Mouse (Mus musculus) heart, embryonic 11.5 days (tissue): Measurements from ENCODE around the gene Pdzrn3. TPM values are rescaled to one million over a fixed set of nuclear protein-coding genes. Genes with fewer than 3 reads are reported as not detected.

Experiments used
- ATAC-seq: fragments of 200-750 bp; cut with Nextera tagmentation; replicated peaks from 2 replicates; pipeline ENCODE4 v1.8.0; 2017; ENCODE audit warnings: moderate library complexity; ENCODE audit not compliant: insufficient number of reproducible peaks, low FRiP score, low TSS enrichment
- H3K27ac ChIP-seq: fragments of 300-500 bp; sonication (generic); 2 replicates; pipeline ENCODE4 v1.5.1; 2014; ENCODE audit warnings: mild to moderate bottlenecking, low read depth, low read length
- H3K27me3 ChIP-seq: fragments of 300-500 bp; sonication (generic); 2 replicates; pipeline ENCODE4 v1.6.1; 2014; ENCODE audit warnings: mild to moderate bottlenecking, low read length, mixed read lengths; ENCODE audit not compliant: control insufficient read depth, insufficient read depth
- H3K36me3 ChIP-seq: fragments of 300-500 bp; sonication (generic); 2 replicates; pipeline ENCODE4 v1.6.1; 2014; ENCODE audit warnings: mild to moderate bottlenecking, low read length, moderate library complexity, mixed read lengths; ENCODE audit not compliant: control insufficient read depth, insufficient read depth
- H3K4me1 ChIP-seq: fragments of 300-500 bp; sonication (generic); 2 replicates; pipeline ENCODE4 v1.6.1; 2014; ENCODE audit warnings: low read length; ENCODE audit not compliant: control insufficient read depth, insufficient read depth
- H3K4me2 ChIP-seq: fragments of 300-500 bp; sonication (generic); 2 replicates; pipeline ENCODE4 v1.6.1; 2014; ENCODE audit warnings: mild to moderate bottlenecking, moderate library complexity
- H3K4me3 ChIP-seq: fragments of 300-500 bp; sonication (generic); 2 replicates; pipeline ENCODE4 v1.5.1; 2014; ENCODE audit warnings: low read depth, low read length
- H3K9ac ChIP-seq: fragments of 300-500 bp; sonication (generic); 2 replicates; pipeline ENCODE4 v1.6.1; 2014; ENCODE audit warnings: mild to moderate bottlenecking, low read depth, low read length, moderate library complexity
- H3K9me3 ChIP-seq: fragments of 300-500 bp; sonication (generic); replicated peaks from 2 replicates; pipeline ENCODE4 v1.6.1; 2016; ENCODE audit warnings: low read length; ENCODE audit not compliant: control insufficient read depth
- WGBS: fragments of 180-500 bp; shearing (Covaris S2); extraction: QIAGEN DNeasy Blood & Tissue Kit; methylation state at CpG from one replicate; pipeline ENCODE4 v1.1.7; 2014; ENCODE audit not compliant: insufficient replicate concordance; 5-methylcytosine and 5-hydroxymethylcytosine counted together
- polyA plus RNA-seq: library from polyadenylated mRNA; unstranded; fragments of >200 nt; fragmentation: Nextera tagmentation; extraction: Ambion mirVana; gene quantifications from 2 replicates; pipeline ENCODE4 v1.2.1, GENCODE M21; 2014

Gene Pdzrn3
- polyA plus RNA-seq, 1 experiment from 2014 or later, result 10.5 TPM

DNA sequence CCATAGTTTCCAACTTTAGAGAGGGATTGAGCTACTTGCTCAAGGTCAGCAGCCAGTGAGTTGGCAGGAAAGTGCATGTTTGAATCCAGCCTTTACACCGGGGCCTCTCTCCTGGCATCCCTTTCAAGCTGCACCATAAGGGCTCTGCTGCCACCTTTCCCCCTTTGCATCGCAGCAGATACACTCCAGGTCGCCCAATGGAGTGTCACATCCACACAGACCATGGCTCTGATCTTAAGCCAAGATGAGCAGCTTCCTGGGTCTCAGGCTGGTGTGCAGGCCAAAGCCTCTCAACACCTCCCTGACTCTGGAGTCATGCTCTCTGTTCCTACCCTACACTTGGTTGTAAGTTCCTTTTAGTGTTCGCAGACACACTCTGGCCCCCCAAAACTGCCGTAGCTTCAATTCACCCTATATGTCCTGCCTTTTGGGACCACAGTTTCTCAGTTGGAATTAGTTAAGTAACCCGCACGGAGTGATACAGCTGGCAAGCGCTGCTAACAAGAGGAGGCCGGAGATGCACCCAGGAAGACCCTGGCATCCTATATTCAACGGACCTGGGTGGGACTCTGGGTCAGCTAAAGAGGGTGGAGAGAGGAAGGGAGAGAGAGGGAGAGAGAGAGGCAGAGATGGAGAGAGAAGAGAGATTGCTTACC, 1.1 kb downstream of the Pdzrn3 start:
- peak overlapping the region; percentile 84 for H3K9ac ChIP-seq
- ATAC-seq, result no peak
- H3K27ac ChIP-seq, result peak overlapping the region; percentile 92
- peak overlapping the region; percentile 73 for H3K4me3 ChIP-seq
- peaks cover 22% of the 10 kb centered on the region for H3K4me1 ChIP-seq
- H3K36me3 ChIP-seq, result 0 out of 2 replicates have a peak, but pooled peaks cover 4% of the 10 kb centered on the region
- no peaks in the 10 kb centered on the region for H3K9me3 ChIP-seq
- no peaks in the 10 kb centered on the region for H3K27me3 ChIP-seq
- 4% methylated on average over 10 of the region's 10 CpGs for WGBS
- H3K4me2 ChIP-seq, result peak overlapping the region; percentile 94

DNA sequence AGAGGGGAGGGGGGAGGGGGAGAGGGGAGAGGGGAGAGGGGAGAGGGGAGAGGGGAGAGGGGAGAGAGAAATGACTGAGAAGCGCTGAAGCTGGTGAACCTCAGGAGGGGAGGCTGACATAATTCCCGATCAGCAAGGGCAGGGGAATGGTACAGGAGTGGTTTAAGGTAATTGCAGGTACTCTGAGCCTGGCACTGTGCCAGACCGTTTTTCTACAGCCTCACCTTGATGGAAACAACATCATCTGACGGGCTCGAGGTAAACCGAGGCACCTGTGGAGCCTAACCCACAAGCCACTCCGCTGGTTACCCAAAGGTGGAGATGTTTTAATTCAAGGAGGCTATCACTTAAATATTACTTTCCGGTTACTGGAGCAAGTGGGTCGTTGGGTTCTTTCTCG, 1.6 kb downstream of the Pdzrn3 start:
- no peak for ATAC-seq
- peaks cover 22% of the 10 kb centered on the region for H3K4me1 ChIP-seq
- H3K4me2 ChIP-seq, result peak overlapping the region; percentile 94
- H3K4me3 ChIP-seq, result peak overlapping the region; percentile 73
- peak overlapping the region; percentile 92 for H3K27ac ChIP-seq
- H3K27me3 ChIP-seq, result no peaks in the 10 kb centered on the region
- peak overlapping the region; percentile 84; the same call in 1 of the 2 replicates for H3K9ac ChIP-seq
- no peaks in the 10 kb centered on the region for H3K9me3 ChIP-seq
- H3K36me3 ChIP-seq, result 0 out of 2 replicates have a peak, but pooled peaks cover 4% of the 10 kb centered on the region
- 27% methylated on average over 10 of the region's 10 CpGs for WGBS

- Histone ChIP-seq H3K4me3 (peak overlapping the region; percentile 40), H3K9me3 (no peaks in the 10 kb centered on the region), H3K4me2 (peak overlapping the region; percentile 74), H3K9ac (peak overlapping the region; percentile 58; the same call in 1 of the 2 replicates), H3K36me3 (0 out of 2 replicates have a peak, but pooled peaks cover 4% of the 10 kb centered on the region), H3K4me1 (peaks cover 22% of the 10 kb centered on the region), H3K27ac (peak overlapping the region; percentile 88), H3K27me3 (no peaks in the 10 kb centered on the region)
- WGBS, result 9% methylated on average over 7 of the region's 7 CpGs
- no peak for ATAC-seq
These were observed 3.0 kb downstream of the Pdzrn3 start for GRCm38 (mm10) chr6:101374721-101375120.

DNA sequence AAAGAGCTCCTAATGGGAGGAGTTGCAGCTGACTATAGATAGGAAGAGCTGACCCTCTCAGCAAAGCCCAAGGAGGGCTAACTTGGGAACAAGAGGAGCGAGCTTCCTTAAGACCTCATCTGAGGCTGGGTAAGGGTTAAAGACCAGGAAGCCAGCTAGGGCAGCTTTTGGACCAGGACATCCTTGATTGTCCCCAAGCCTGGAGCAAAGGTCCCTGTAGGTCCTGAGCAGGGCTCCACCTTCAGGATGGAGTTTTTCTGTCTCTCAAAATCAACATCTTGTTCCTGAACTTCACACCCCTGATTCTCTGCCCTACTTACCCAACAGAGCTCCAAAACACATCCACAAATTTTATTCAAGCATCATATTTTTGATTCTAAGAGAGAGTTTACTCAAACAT, 3.5 kb downstream of the Pdzrn3 start:
- peak overlapping the region; percentile 74 for H3K4me2 ChIP-seq
- peak overlapping the region; percentile 10 for H3K27ac ChIP-seq
- ATAC-seq, result no peak
- 0 out of 2 replicates have a peak, but pooled peaks cover 4% of the 10 kb centered on the region for H3K36me3 ChIP-seq
- no peaks in the 10 kb centered on the region for H3K27me3 ChIP-seq
- WGBS, result 25% methylated on average over 1 of the region's 1 CpGs
- no peaks in the 10 kb centered on the region for H3K9me3 ChIP-seq
- peaks cover 22% of the 10 kb centered on the region for H3K4me1 ChIP-seq
- no peak overlapping the region for H3K4me3 ChIP-seq
- no peak overlapping the region for H3K9ac ChIP-seq

DNA sequence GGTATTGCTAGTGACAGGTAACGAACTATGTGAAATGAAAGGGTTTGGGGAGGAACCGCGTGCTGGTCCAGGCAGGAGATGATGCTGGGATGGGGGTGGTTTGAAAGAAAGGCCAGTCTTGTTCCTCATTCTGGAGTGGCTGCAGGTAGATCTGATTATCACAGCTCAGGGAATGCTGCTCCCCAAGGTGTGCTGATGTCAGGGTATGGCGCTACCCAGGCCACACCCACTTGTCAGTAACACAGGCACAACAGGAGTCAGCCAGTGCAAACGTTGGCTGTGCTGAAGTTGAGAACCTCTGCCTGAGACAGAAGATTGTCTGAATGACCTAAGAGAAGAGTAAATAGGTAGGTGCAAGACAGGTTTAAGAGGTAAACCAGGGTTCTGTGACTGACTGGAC, 4.7 kb downstream of the Pdzrn3 start:
- H3K36me3 ChIP-seq, result 0 out of 2 replicates have a peak, but pooled peaks cover 4% of the 10 kb centered on the region
- H3K4me2 ChIP-seq, result no peak overlapping the region
- H3K9ac ChIP-seq, result no peak overlapping the region
- peaks cover 26% of the 10 kb centered on the region for H3K4me1 ChIP-seq
- WGBS, result 74% methylated on average over 5 of the region's 5 CpGs
- H3K9me3 ChIP-seq, result no peaks in the 10 kb centered on the region
- ATAC-seq, result no peak
- H3K27me3 ChIP-seq, result no peaks in the 10 kb centered on the region
- no peak overlapping the region for H3K4me3 ChIP-seq
- no peak overlapping the region for H3K27ac ChIP-seq

DNA sequence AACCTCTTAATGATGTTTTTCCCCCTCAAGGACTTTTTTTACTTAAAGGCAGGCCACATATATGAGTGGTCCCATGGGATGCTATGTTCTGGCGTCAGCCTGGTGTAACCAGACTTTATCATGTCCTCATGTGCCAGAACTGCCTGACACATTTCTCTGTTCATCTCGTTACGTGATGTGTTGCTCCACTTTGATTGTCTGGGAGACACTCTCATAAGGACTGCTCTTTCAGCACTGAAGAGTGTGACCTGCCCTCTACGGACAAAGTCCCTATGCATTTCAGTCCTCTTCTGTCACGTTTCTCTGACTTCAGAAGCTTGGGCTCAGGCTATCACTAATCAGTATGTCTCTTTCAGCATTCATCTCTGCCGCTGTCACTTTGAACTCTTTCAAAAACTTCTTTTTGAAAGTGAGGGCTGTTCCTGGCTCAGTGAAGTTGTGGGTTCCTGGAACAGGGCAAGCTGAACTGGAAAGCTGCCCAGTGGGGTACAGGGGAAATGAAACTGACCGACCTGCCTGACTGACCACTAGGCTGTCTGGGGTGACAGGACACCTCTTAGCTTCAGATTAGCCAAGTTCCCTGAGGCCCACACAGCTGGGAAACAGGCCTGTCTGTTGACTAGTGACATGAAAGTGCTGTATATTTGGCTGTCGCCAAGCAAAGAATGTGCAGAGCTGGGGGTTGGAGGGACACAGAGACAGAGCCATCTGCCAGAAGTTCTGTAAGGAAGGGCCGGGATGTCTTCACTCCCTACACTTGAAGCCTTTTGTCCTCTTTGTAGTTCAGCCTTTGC, 10.7 kb downstream of the Pdzrn3 start:
- H3K9me3 ChIP-seq, result no peaks in the 10 kb centered on the region
- H3K27ac ChIP-seq, result peak overlapping the region; percentile 80
- no peak overlapping the region for H3K9ac ChIP-seq
- peak overlapping the region; percentile 33 for H3K4me2 ChIP-seq
- peaks cover 52% of the 10 kb centered on the region for H3K4me1 ChIP-seq
- 29% methylated on average over 9 of the region's 9 CpGs for WGBS
- H3K4me3 ChIP-seq, result no peak overlapping the region
- H3K27me3 ChIP-seq, result no peaks in the 10 kb centered on the region
- peak; percentile 56 for ATAC-seq
- no peaks in the 10 kb centered on the region for H3K36me3 ChIP-seq

GRCm38 (mm10) chr6:101365795-101366194, 11.9 kb downstream of the Pdzrn3 start:
- Histone ChIP-seq H3K4me2 (no peak overlapping the region), H3K27me3 (no peaks in the 10 kb centered on the region), H3K9ac (no peak overlapping the region), H3K36me3 (no peaks in the 10 kb centered on the region), H3K4me3 (no peak overlapping the region), H3K4me1 (peaks cover 58% of the 10 kb centered on the region), H3K9me3 (no peaks in the 10 kb centered on the region), H3K27ac (peak overlapping the region; percentile 80; the same call in 1 of the 2 replicates)
- ATAC-seq, result no peak
- 65% methylated on average over 6 of the region's 6 CpGs for WGBS

DNA sequence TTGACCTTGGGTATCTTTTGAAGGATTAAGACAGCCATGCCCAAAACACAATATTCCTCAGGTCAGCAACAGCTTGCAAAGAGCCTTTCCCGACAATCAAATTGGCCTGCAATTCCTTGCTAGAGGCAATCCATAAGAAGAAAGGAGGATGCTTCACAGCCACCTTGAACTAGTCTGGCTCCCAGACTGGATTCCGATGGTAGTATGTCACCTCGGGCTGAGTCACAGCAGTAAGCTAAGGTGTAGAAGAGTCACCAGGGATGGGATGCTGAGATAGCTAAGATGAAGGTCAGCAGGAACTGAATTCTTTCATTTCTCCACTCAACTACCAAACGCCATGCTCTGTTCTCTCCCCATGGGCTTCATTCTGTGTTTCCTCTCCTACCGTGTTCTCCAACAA, 13.8 kb downstream of the Pdzrn3 start:
- Histone ChIP-seq H3K36me3 (no peaks in the 10 kb centered on the region), H3K4me3 (no peak overlapping the region), H3K27ac (no peak overlapping the region), H3K27me3 (no peaks in the 10 kb centered on the region), H3K9ac (no peak overlapping the region), H3K4me2 (no peak overlapping the region), H3K4me1 (peaks cover 66% of the 10 kb centered on the region), H3K9me3 (no peaks in the 10 kb centered on the region)
- 68% methylated on average over 5 of the region's 5 CpGs for WGBS
- ATAC-seq, result no peak
